Mouse (Mus musculus) thymus, postnatal 0 days (tissue): ENCODE measurements around the gene Tmem220. TPM values are rescaled to one million over a fixed set of nuclear protein-coding genes. Genes with fewer than 3 reads are reported as not detected.
A peak's percentile ranks its signal among the peaks of the same experiment; 100 is the strongest.

Experiments
- DNase-seq: peaks from one replicate; pipeline ENCODE4 v3.0.0-alpha.2; 2015; ENCODE audit warnings: low spot score
- polyA plus RNA-seq: library from polyadenylated mRNA; unstranded; fragments of >200 nt; fragmentation: Nextera tagmentation; extraction: Ambion mirVana; gene quantifications from 2 replicates; pipeline ENCODE4 v1.2.1, GENCODE M21; 2015

The Tmem220 gene
- polyA plus RNA-seq, 1 experiment from 2014 or later: 0.60 TPM

GRCm38 (mm10) chr11:67052321-67052952 lies 27.5 kb downstream of the Tmem220 start, which contains the start of the genes Adprm and Sco1:
Gene Adprm (minus strand): TSS chr11:67052594.
Gene Sco1 (plus strand): TSS chr11:67052670.
- peak; percentile 83 for DNase-seq

GRCm38 (mm10) chr11:67054754-67055365 lies 29.9 kb downstream of the Tmem220 start:
- DNase-seq: no peak

GRCm38 (mm10) chr11:67061311-67061710 lies 36.4 kb downstream of the Tmem220 start:
- no peak for DNase-seq

GRCm38 (mm10) chr11:67062726-67063125 lies 37.8 kb downstream of the Tmem220 start:
- DNase-seq: no peak

GRCm38 (mm10) chr11:67067741-67068140 lies 42.8 kb downstream of the Tmem220 start:
- no peak for DNase-seq

- DNase-seq: no peak
These were observed 47.7 kb downstream of the Tmem220 start for GRCm38 (mm10) chr11:67072615-67073130.

GRCm38 (mm10) chr11:67075036-67075435 lies 50.1 kb downstream of the Tmem220 start:
- no peak for DNase-seq

GRCm38 (mm10) chr11:67076781-67077180 lies 51.8 kb downstream of the Tmem220 start:
- DNase-seq: no peak

- DNase-seq: no peak
These were observed 52.5 kb downstream of the Tmem220 start for GRCm38 (mm10) chr11:67077435-67077834.

- DNase-seq: no peak
These were observed 53.0 kb downstream of the Tmem220 start, which contains the start of gene Myh3 for GRCm38 (mm10) chr11:67078000-67078399. Gene Myh3 (plus strand): TSS chr11:67078300.

- no peak for DNase-seq
These were observed 53.9 kb downstream of the Tmem220 start for GRCm38 (mm10) chr11:67078888-67079287.

GRCm38 (mm10) chr11:67079740-67080139 lies 54.8 kb downstream of the Tmem220 start:
- no peak for DNase-seq

GRCm38 (mm10) chr11:67080168-67080567 lies 55.2 kb downstream of the Tmem220 start:
- peak; percentile 37 for DNase-seq

GRCm38 (mm10) chr11:67081125-67081649 lies 56.2 kb downstream of the Tmem220 start:
- no peak for DNase-seq

GRCm38 (mm10) chr11:67082188-67082587 lies 57.2 kb downstream of the Tmem220 start:
- DNase-seq: no peak

GRCm38 (mm10) chr11:67082793-67083192 lies 57.8 kb downstream of the Tmem220 start:
- no peak for DNase-seq

GRCm38 (mm10) chr11:67083239-67083638 lies 58.3 kb downstream of the Tmem220 start:
- no peak for DNase-seq

- no peak for DNase-seq
These were observed 58.9 kb downstream of the Tmem220 start for GRCm38 (mm10) chr11:67083712-67084340.
